Mouse (Mus musculus) v-Abl transformed pro-B cells (cell line): ENCODE data around the gene Ing2.

Experiments used
- in situ Hi-C, 2 experiments: fragments of 400-800 bp; cut with MboI; formaldehyde crosslinking; loops; one replicate each; pipeline ENCODE4 v1.15.1; 2025; ENCODE audit not compliant: unreplicated experiment in 2 of 2

Gene Ing2

GRCm38 (mm10) chr8:47674777-47675710 lies at the start of gene Ing2:
Ing2 (minus strand) TSS chr8:47675556.
- in situ Hi-C loops: loop anchor here (5.0 to 25.0 kb wide), 8 partner anchors 37 to 1688 kb away; partner anchors contain the start of genes Cdkn2aip (in 2 of the 2), Cfap97 (in 2 of the 2), Lrp2bp (in 2 of the 2) and Rwdd4a (in 2 of the 2)

- in situ Hi-C loops: no loop called here
Measured at GRCm38 (mm10) chr8:47721609-47722008, 46.3 kb upstream of the Ing2 start.

DNA sequence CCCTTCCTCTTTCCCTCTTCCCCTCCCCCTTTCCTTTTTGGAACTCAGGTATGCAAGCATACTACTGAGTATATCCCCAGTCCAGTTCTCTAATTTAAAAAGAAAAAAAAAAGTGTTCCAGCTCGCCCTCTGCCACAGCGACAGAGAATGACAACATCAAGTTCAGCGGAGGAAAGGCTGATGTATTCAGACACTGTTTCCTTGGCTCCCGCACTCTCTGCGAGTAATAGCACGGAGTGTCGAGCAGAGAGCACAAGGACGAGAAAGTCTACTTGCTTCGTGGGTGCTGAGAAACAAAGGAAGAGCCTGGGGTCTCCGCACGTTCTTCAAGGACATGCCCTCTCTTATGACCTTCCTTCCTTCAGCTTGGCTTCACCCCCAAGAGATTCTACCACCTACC lies 43.3 kb upstream of the Ing2 start:
- in situ Hi-C loops: no loop called here

GRCm38 (mm10) chr8:47713761-47714745 lies 38.7 kb upstream of the Ing2 start, which contains the start of gene Cdkn2aip:
Cdkn2aip (minus strand) TSS chr8:47713932.
- in situ Hi-C loops: loop anchor here (5.0 kb wide), 2 partner anchors 37 to 182 kb away; partner anchors contain the start of genes Ing2 (in 2 of the 2), Rwdd4a (in 2 of the 2) and Trappc11 (in 2 of the 2)

DNA sequence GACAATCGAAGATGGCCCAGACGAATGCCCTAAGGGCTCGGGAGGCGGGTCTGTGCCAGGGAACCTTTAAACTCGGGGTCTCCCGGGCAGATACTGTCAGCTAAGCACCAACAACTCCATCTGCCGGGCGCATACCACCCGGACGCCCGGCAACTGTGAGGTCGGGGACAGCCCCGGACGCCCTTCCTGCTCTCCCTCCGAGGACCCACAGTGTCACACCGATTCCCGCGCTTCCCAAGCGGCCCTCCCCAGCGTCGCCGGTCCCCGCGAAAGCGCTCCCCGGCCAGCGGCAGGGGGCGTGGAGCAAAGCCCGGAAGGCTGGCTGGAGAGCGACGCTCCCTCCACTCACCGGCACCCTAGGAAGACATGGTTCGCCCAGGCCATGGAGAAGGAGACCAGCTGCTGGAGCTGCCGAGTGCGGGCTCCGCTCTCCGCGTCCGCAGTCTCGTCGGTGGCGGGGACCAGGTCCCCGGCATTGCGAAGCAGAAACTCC lies 37.9 kb upstream of the Ing2 start:
- in situ Hi-C loops: loop anchor here (5.0 kb wide), 2 partner anchors 36 to 181 kb away; partner anchors contain the start of genes Ing2 (in 2 of the 2), Rwdd4a (in 2 of the 2) and Trappc11 (in 2 of the 2)

DNA sequence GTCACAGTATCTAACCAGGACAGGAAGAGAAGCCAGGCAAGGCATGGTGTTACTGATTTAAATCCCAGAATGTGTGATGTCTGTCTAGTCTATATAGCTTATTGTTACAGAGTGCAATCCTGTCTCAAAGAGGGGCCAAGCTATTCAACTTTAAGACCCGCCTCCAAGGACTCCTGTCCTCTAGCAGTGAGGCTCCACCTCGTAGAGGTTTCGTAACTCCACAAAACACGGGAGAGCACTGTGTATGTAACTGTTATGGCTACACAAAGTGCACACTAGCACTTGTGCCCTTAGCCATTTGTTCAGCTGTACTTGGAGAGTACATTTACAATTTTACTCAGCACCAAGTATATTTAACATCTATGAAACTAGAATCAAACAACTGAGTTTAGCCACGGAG lies 32.8 kb upstream of the Ing2 start:
- in situ Hi-C loops: loop anchor here in 1 of 2 experiments (10.0 kb wide), 1 partner anchor 237 kb away; no protein-coding TSS in a partner anchor

- in situ Hi-C loops: loop anchor here in 1 of 2 experiments (10.0 kb wide), 1 partner anchor 238 kb away; no protein-coding TSS in a partner anchor
Measured at GRCm38 (mm10) chr8:47706746-47707145, 31.4 kb upstream of the Ing2 start.

GRCm38 (mm10) chr8:47702333-47702732 lies 27.0 kb upstream of the Ing2 start:
- in situ Hi-C loops: loop anchor here in 1 of 2 experiments (10.0 kb wide), 1 partner anchor 242 kb away; no protein-coding TSS in a partner anchor

GRCm38 (mm10) chr8:47697696-47698095 lies 22.3 kb upstream of the Ing2 start:
- in situ Hi-C loops: loop anchor here (25.0 kb wide), 5 partner anchors 265 to 1710 kb away; partner anchors contain the start of genes Cfap97 (in 2 of the 2), Snx25 (in 2 of the 2), 1700029J07Rik (in 1 of the 2) and Casp3 (in 1 of the 2)

DNA sequence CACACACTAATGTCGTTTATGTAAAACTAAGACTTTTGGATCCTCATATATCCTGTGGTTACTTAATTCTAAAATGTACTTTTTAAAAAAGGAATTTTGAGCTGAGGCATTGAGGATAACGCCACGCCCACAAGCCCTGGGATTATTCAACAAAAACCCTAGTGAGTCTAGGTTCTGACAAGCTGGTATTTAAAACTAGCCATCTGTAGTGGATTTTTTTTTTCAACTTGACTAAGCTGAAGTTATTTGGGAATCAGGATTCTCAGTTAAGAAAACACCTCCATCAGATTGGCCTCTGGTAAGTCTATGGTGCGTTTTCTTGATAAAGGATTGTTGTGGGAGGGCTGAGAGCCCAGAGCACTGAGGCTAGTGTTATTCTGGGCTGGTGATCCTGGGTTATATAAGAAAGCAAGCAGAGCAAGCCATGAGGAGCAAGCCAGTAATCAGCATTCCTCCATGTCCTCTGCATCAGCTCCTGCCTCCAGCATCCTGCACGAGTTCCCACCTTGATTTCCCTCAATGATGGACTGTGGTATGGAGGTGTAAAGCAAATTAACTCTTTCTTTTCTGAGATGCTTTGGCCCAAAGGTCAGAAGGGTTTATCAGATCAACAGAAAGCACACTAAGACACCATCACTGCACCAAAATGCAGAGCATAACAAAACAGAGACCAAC lies 20.2 kb upstream of the Ing2 start:
- in situ Hi-C loops: loop anchor here (25.0 kb wide), 5 partner anchors 267 to 1708 kb away; partner anchors contain the start of genes Cfap97 (in 2 of the 2), Snx25 (in 2 of the 2), 1700029J07Rik (in 1 of the 2) and Casp3 (in 1 of the 2)

- in situ Hi-C loops: loop anchor here (25.0 kb wide), 5 partner anchors 269 to 1706 kb away; partner anchors contain the start of genes Cfap97 (in 2 of the 2), Snx25 (in 2 of the 2), 1700029J07Rik (in 1 of the 2) and Casp3 (in 1 of the 2)
Measured at GRCm38 (mm10) chr8:47693119-47693518, 17.8 kb upstream of the Ing2 start.

DNA sequence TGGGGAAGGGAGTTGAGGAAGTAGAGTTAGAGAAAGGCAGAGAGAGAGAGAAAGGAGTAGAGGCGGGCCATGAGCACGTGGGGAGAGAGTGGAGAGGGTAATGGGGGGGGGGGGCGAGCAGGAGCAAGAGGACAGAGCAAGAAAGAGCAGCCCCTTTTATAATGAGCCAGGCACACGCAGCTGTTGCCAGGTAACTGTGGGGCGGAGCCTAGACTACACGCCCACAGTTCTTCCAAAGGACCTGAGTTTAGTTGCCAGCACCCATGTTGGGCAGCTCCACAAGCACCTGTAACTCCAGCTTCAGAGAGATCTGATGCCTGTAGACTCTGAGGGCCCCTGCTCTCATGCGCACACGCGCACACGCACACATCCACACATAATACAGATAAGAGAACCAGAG lies 16.5 kb upstream of the Ing2 start:
- in situ Hi-C loops: loop anchor here (25.0 kb wide), 5 partner anchors 270 to 1705 kb away; partner anchors contain the start of genes Cfap97 (in 2 of the 2), Snx25 (in 2 of the 2), 1700029J07Rik (in 1 of the 2) and Casp3 (in 1 of the 2)

- in situ Hi-C loops: loop anchor here (25.0 kb wide), 5 partner anchors 271 to 1704 kb away; partner anchors contain the start of genes Cfap97 (in 2 of the 2), Snx25 (in 2 of the 2), 1700029J07Rik (in 1 of the 2) and Casp3 (in 1 of the 2)
Measured at GRCm38 (mm10) chr8:47691303-47691702, 15.9 kb upstream of the Ing2 start.

DNA sequence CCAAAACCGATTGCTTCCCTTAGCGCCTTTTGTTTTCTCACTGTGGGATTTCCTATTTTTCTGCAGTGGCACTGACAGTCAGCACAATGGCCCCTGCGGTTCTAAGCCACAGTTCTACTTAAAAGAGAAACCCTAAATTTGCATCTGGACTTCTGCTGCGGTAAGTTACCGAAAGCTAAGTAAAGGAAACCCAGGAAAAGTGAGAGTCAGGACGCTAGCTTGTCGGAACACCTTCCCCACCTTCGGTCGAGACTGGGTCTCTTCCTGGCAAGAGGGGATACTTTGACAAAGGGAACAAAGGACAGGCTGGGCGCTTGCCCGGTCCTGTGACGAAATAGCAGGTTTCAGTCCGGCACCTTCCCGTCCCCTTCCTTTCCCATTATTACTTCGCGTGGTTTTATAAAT lies 15.3 kb upstream of the Ing2 start:
- in situ Hi-C loops: loop anchor here (25.0 kb wide), 5 partner anchors 272 to 1703 kb away; partner anchors contain the start of genes Cfap97 (in 2 of the 2), Snx25 (in 2 of the 2), 1700029J07Rik (in 1 of the 2) and Casp3 (in 1 of the 2)

DNA sequence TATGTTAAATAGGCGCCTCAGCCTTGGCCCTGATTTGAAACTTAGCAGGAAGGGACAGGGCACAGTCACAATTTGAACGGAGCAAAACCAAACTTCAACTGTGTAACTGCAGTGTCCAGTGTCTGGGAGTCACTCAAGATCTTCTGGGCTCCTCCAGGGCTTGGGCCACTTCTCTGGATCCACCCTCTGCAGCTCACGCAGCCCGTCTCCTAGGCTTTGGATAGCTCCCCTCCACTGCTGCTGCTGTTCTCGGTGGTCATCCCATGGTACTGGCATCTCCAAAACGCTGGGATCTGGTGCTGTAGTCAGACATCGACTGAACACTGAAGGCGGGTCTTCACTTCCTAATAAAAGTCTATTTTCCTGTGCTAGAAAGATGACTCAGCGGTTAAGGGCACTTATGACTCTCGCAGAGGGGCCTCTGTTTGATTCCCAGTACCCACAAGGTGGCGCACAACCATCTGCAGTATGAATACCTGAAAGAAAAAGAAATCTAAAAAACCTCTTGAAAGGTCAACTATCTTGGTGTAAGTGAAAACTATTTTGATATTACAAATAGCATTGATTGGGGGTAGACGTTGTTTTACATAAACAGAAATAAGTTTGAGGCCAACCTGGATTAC lies 14.5 kb upstream of the Ing2 start:
- in situ Hi-C loops: loop anchor here (10.0 to 25.0 kb wide), 6 partner anchors 272 to 1703 kb away; partner anchors contain the start of genes Cfap97 (in 2 of the 2), Snx25 (in 2 of the 2), 1700029J07Rik (in 1 of the 2) and Casp3 (in 1 of the 2)

DNA sequence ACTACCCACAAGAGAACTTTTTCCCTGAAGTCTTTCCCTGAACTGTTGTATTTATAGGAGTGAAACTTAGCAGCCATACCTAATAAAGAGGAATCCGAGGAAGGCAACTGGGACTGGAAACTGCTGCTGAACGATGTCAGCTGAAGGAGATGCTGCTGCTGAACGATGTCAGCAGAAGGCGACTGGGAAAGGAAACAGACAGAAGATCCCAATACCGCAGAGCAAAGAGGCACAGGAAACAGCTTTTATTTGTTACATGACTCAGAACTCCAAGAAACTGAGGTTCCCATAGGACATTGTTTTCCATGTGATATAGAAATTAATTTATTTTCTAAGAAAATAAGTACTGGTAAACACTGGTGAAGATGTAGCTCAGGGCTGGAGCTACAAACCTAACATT lies 9.1 kb upstream of the Ing2 start:
- in situ Hi-C loops: loop anchor here (10.0 to 25.0 kb wide), 6 partner anchors 278 to 1697 kb away; partner anchors contain the start of genes Cfap97 (in 2 of the 2), Snx25 (in 2 of the 2), 1700029J07Rik (in 1 of the 2) and Casp3 (in 1 of the 2)

DNA sequence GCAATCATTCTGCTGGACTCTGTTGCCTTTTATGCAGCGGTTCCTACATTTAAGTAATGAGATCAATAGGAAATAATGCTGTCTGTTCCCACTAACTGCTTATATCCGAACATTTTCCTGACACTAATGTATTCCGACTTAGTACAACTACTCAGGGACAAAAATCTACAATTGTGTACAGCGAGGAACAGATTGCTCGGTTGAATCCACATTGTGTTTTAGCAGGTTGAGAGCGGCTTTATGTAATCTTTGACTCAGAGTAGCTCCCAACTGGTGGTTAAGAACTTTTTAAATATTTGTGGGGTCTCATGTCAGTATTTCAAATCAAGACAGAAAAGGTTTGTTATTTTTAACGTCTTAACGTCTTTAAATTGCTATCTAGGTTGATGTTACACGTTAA lies 8.6 kb upstream of the Ing2 start:
- in situ Hi-C loops: loop anchor here (10.0 to 25.0 kb wide), 6 partner anchors 278 to 1697 kb away; partner anchors contain the start of genes Cfap97 (in 2 of the 2), Snx25 (in 2 of the 2), 1700029J07Rik (in 1 of the 2) and Casp3 (in 1 of the 2)
